Mouse (Mus musculus) spleen, postnatal 36 days (tissue): ENCODE measurements at regions not wholly inside any gene's neighbourhood (a gene's known extent, or its start where the extent isn't known, plus 50 kb on each side); places are given as distances from the start of the nearest gene placed in this dataset.
"Not testable (repeated sequence)": the region's sequence is repeated elsewhere in the genome, so short reads cannot be mapped to it uniquely, and the experiment has no call there.

Source experiments
- DNase-seq, 2 experiments: peaks; one replicate each; pipeline ENCODE4 v3.0.0; 2022; ENCODE audit warnings: low spot score in 2 of 2, mixed read lengths in 1 of 2

DNA sequence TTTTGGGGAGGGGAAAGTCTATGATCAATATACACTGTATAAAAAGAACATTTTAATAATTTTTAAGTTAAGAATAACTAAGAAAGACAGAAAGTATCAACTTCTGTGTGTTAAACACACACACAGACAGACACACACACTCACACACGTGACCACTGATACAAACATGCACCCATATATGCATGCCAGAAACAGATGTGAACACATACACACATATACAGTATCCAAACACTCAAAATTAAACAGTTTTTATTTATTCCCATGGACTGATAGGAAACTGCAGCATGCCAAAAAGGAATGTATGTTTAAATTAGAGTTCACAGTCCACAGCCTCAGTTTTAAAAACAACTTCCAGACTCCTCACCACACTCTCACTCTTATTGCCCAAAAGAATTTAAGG, 203.4 kb upstream of the Tbl1x start:
- no peak for DNase-seq

DNA sequence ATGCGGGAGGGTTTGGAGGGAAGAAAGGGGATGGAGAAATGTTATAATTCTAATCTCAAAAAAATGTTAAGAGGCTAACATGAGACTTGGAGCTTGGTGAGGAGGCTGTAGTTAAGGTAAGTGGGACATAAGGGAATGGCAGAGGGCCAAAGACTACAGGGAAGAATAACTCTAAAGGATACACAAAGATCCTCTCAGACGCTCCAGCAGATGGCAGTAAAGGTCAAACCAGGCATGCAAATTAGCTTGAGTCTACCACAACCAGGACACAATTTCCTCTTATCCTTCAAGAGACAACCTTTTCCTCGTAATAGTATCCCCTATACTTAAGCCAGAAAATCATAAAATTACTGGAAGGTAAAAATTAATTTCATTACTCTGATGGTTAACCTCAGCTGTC, 196.4 kb upstream of the Tbl1x start:
- DNase-seq: peak in 1 of 2 experiments; percentile 0

DNA sequence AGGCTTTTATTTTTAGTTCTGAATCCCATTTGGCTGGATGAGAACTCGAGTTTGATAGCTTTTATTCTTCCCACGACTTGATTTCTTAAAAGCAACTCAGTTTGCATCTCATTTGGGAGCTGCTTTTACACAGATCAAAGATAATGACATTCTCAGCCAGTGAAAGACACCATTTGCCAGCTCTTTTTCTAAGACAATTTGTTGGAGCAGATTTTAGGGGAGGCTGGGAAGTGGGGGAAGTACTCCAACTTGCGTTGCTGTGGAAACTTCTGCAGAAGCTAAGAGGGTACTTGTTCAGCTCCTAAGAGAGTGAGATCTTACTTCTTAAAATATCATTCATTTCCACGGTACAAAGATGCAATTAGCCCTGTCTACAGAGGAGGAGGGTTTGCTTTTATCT, 187.2 kb upstream of the Tbl1x start:
- no peak for DNase-seq

DNA sequence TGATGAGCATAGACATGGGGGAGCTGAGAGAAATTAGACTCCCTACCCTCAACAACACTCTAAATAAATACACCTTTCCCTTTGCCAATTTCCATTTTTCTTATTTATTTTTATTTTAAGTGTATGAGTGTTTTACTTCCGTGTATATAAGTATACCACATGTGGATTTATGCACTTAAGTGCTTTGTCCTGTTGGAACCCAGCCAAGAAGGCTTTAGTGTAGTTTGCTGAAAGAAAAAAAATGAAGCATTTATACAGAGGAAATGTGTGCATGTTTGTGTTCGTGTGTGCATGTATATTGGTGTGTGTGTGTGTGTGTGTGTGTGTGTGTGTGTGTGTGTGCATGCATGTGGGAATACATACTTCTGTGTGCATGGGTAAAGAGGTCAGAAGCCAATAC, 157.6 kb upstream of the Tbl1x start:
- DNase-seq: no peak

- DNase-seq: no peak
Measured at GRCm38 (mm10) chrX:77360551-77360950, 150.3 kb upstream of the Tbl1x start.

- no peak for DNase-seq
Measured at GRCm38 (mm10) chrX:77361106-77361505, 149.7 kb upstream of the Tbl1x start.

- DNase-seq: no peak
Measured at GRCm38 (mm10) chrX:77363657-77364056, 147.2 kb upstream of the Tbl1x start.

GRCm38 (mm10) chrX:77367351-77367750, 143.5 kb upstream of the Tbl1x start:
- DNase-seq: no peak

- no peak for DNase-seq
Measured at GRCm38 (mm10) chrX:77387271-77387670, 123.5 kb upstream of the Tbl1x start.

DNA sequence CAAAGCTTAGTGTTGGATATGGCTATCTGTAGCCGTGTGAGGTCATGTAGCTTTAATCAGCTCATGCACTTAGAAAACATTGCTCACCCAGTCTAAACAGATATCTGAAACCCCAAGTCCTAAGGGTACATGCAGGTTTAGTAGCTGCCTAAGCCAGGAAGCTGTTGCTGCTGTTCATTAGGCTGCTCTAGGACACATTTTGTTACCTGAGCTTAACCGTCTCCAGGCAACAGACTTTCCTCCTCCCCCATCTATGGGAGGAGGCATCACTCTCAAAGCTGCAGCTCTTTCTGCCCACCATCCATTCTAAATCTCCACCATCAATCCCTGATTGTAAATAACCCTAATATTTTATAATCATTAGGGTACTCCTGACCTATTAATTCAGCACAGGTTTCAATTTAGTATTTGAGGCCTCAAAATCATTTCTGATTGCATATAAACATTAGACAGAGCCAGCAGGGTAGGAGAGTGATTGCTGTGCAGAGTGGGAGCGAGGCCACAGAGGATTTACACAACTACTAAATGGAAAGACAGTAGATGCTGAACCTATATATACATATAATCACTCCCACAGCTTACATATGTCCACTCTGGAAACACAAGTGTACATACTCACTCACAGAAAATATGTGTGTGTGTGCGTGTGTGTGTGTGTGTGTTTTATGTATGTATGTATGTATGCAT, 118.9 kb upstream of the Tbl1x start:
- DNase-seq: no peak

- DNase-seq: no peak
Measured at GRCm38 (mm10) chrX:77406896-77407295, 103.9 kb upstream of the Tbl1x start.

DNA sequence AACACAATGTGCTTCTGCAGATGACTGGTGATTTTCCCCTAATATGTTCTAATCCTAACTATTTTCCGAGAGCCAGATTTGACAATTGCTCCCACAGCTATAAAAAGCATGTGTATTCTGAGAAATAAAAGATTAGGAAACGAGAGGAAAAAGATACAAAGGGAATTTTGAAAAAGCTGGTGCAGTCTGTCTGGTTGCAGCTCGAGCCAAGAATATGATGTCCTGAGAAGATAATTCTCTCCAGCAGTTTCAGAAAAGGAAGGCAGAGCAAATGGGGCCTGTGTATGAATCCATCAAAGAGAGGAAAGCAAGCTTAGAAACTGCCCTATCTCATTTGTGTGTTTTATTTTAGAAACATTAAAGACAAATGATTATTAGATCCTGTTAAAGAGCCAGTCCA, 102.9 kb upstream of the Tbl1x start:
- no peak for DNase-seq

DNA sequence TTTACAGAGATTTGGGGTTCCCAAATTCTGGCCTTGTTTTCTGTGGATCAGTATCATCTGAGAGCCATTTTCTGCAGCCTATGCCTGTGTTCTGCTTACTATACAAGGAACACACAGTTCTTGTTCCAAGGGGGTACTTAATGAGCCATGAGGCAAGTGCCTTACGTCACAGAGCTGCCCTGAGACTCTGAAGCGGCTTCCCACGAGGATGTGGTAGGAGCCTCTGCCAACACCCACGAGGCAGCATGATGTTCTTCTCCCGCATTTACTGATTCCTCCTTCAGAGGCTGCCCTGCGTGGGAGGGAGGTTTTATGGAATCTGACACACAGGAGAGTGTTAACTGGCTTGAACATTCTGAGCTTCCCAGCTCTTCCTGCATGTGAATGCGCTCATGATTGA, 101.4 kb upstream of the Tbl1x start:
- no peak for DNase-seq

- no peak for DNase-seq
Measured at GRCm38 (mm10) chrX:77410812-77411211, 100.0 kb upstream of the Tbl1x start.

- DNase-seq: no peak
Measured at GRCm38 (mm10) chrX:77414156-77414555, 96.7 kb upstream of the Tbl1x start.

DNA sequence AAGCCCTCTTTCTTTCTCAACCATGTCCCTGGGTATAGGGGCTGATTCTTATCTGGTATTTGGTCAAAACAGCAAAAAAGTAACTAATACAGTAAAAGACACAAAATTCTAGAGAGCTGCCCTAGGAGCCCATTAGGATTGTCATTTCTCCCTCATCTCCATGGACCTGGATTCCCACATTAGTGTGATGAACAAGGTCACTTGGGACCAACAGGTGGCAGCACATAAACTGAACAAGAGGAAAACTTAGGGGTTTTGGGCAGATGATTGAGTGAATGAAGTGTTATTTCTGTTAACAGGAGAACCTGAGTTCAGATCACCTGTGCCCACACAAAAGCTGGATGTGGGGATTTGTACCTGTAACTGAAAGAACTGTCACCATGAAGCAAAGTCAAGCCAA, 93.0 kb upstream of the Tbl1x start:
- DNase-seq: no peak

GRCm38 (mm10) chrX:77422206-77422605, 88.6 kb upstream of the Tbl1x start:
- DNase-seq: no peak

DNA sequence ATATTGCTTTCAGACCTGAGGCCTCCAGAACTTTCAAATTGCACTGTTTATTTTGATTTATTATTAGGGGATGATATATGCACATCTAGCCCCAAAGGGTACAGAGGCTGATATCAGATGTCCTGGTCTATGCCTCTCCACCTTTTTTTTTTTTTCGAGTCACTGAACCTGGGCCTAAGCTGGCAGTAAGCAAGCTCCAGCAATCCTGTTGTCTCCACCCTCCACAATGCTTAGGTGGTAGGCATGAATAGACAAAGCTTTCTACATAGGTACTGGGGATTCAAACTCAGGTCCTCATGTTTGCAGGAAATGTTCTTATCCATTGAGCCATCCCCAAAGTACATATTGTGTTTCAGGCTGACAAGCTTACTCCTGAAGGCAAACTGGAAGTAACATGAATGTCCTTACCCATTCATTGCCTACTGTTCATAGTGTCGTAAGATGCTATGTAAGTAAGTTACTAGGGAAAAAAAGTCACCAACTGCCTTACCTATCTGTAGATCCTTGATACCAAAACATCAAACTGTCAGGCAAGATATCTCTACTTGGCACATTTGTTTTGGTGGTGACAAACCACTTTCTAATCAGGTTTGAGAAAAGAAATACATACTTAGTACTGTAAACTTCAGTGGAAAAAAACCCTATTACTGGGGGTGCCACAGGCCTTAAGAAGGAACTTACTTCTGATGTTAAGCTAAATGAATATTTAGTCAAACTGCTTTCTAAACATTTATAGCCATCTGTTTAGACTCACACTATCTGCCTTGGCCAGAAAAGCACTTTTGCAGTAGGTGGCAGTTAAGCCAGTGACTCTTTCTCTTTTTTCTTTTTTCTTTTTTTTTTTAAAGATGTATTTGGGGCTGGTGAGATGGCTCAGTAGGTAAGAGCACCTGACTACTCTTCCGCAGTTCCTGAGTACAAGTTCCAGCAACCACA, 85.8 kb upstream of the Tbl1x start:
- no peak for DNase-seq

- DNase-seq: not testable (repeated sequence)
Measured at GRCm38 (mm10) chrX:77425728-77426102, 85.1 kb upstream of the Tbl1x start.

- not testable (repeated sequence) for DNase-seq
Measured at GRCm38 (mm10) chrX:77426836-77427235, 84.0 kb upstream of the Tbl1x start.

GRCm38 (mm10) chrX:77432001-77432565, 78.7 kb upstream of the Tbl1x start:
- no peak for DNase-seq
